Mouse (Mus musculus): ENCODE measurements around the gene Serpine1. TPM values are rescaled to one million over a fixed set of nuclear protein-coding genes. Genes with fewer than 3 reads are reported as not detected.
A peak's percentile ranks its signal among the peaks of the same experiment; 100 is the strongest.

Serpine1 gene
- total RNA-seq, 2 experiments from 2014 or later = 2.2 to 2.9 TPM

GRCm38 (mm10) chr5:137096037-137096436, 24.0 kb upstream of the Serpine1 start:
- DNase-seq = no peak

- DNase-seq = no peak
Measured at GRCm38 (mm10) chr5:137095135-137095534, 23.1 kb upstream of the Serpine1 start.

- DNase-seq = no peak
Measured at GRCm38 (mm10) chr5:137093720-137094119, 21.7 kb upstream of the Serpine1 start.

GRCm38 (mm10) chr5:137091560-137091959, 19.5 kb upstream of the Serpine1 start:
- DNase-seq = no peak

- no peak for DNase-seq
Measured at GRCm38 (mm10) chr5:137090870-137091269, 18.8 kb upstream of the Serpine1 start.

GRCm38 (mm10) chr5:137087410-137087809, 15.3 kb upstream of the Serpine1 start:
- DNase-seq = peak; percentile 44

GRCm38 (mm10) chr5:137085731-137086130, 13.7 kb upstream of the Serpine1 start:
- no peak for DNase-seq

- DNase-seq = no peak
Measured at GRCm38 (mm10) chr5:137085021-137085420, 13.0 kb upstream of the Serpine1 start.

- no peak for DNase-seq
Measured at GRCm38 (mm10) chr5:137083051-137083450, 11.0 kb upstream of the Serpine1 start.

- DNase-seq = no peak
Measured at GRCm38 (mm10) chr5:137079849-137080248, 7.8 kb upstream of the Serpine1 start.

- DNase-seq = no peak
Measured at GRCm38 (mm10) chr5:137078616-137079015, 6.5 kb upstream of the Serpine1 start.

GRCm38 (mm10) chr5:137078041-137078440, 6.0 kb upstream of the Serpine1 start:
- DNase-seq = no peak

GRCm38 (mm10) chr5:137077187-137077586, 5.1 kb upstream of the Serpine1 start:
- no peak for DNase-seq

- DNase-seq = no peak
Measured at GRCm38 (mm10) chr5:137076191-137076930, 4.3 kb upstream of the Serpine1 start.

GRCm38 (mm10) chr5:137075726-137076125, 3.7 kb upstream of the Serpine1 start:
- no peak for DNase-seq

- no peak for DNase-seq
Measured at GRCm38 (mm10) chr5:137074191-137074651, 2.2 kb upstream of the Serpine1 start.

- DNase-seq = no peak
Measured at GRCm38 (mm10) chr5:137073141-137073540, 1.1 kb upstream of the Serpine1 start.

GRCm38 (mm10) chr5:137070881-137071605, 1.0 kb downstream of the Serpine1 start:
- DNase-seq = no peak

GRCm38 (mm10) chr5:137068711-137069110, 3.4 kb downstream of the Serpine1 start:
- no peak for DNase-seq

- DNase-seq = no peak
Measured at GRCm38 (mm10) chr5:137065923-137066322, 6.1 kb downstream of the Serpine1 start.

- DNase-seq = no peak
Measured at GRCm38 (mm10) chr5:137065454-137065853, 6.6 kb downstream of the Serpine1 start.

- DNase-seq = no peak
Measured at GRCm38 (mm10) chr5:137062601-137063000, 9.5 kb downstream of the Serpine1 start.

GRCm38 (mm10) chr5:137061809-137062481, 10.1 kb downstream of the Serpine1 start:
- peak; percentile 72 for DNase-seq

All from gastrocnemius, postnatal 10 days (tissue).